ENCODE assay signal across 8 mouse cellular contexts in the genomic region with DNA sequence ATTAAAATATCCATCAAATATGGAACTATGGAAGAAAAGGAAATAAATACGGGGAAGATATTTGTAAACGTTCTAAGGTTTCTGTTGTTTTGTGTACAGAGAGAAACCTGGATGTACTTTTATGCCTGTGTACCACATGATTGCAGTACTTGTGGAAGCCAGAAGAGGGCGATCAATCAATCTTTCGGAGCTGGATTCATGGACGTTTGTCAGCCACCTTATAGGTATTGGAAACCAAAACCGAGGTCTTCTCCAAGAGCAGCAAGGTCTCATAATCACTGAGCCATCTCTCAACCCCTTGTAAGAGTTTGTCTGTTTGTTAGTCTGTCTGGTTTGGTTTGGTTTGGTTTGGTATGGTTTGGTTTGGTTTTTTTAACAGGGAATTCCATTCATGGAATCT.
DNase-seq lines count a peak whose midpoint lies in the region; ATAC-seq and TF ChIP-seq lines count a peak whose summit lies in the region.
"Had no signal": no experiment of that assay in that cellular context is flagged by ENCODE, and none has a peak within 500 bp of the region (broad histone marks: within the 10 kb centered on the region; RNA-seq: fewer than 3 reads in every experiment).

No protein-coding gene starts in this region.

- peak; percentile 37 for DNase-seq in hindbrain, postnatal 0 days (ENCODE audit: low spot score)
- DNase-seq in adrenal gland, postnatal 10 days, result peak; percentile 64
- DNase-seq in kidney, postnatal 36 days, result peak; percentile 49 to 82
- DNase-seq in natural killer cell, adult 2 months (ENCODE audit: low spot score in 2 of 2), result no peak

- no peaks in the 10 kb centered on the region for H3K36me3 ChIP-seq in hindbrain, postnatal 0 days (ENCODE audit: insufficient read depth, low read length)
- no peaks in the 10 kb centered on the region for H3K36me3 ChIP-seq in hindbrain, embryonic 12.5 days
- H3K36me3 ChIP-seq in E14TG2a.4 (ENCODE audit: insufficient read depth, low read length), result no peaks in the 10 kb centered on the region
- H3K36me3 ChIP-seq: embryonic facial prominence, embryonic 13.5 days had no signal

- no peaks in the 10 kb centered on the region for H3K27me3 ChIP-seq in hindbrain, postnatal 0 days (ENCODE audit: insufficient read depth, low read length)
- H3K27me3 ChIP-seq in hindbrain, embryonic 12.5 days, result no peaks in the 10 kb centered on the region
- H3K27me3 ChIP-seq in E14TG2a.4 (ENCODE audit: insufficient read depth, low read length), result no peaks in the 10 kb centered on the region
- H3K27me3 ChIP-seq: embryonic facial prominence, embryonic 13.5 days had no signal

- H3K27ac ChIP-seq in hindbrain, postnatal 0 days, result no peak overlapping the region
- H3K27ac ChIP-seq in hindbrain, embryonic 12.5 days, result no peak overlapping the region
- H3K27ac ChIP-seq: embryonic facial prominence, embryonic 13.5 days had no signal

- no peaks in the 10 kb centered on the region for H3K4me1 ChIP-seq in hindbrain, postnatal 0 days (ENCODE audit: insufficient read depth, low read length)
- H3K4me1 ChIP-seq in hindbrain, embryonic 12.5 days, result no peaks in the 10 kb centered on the region
- 0 out of 2 replicates have a peak, but pooled peaks cover 2% of the 10 kb centered on the region for H3K4me1 ChIP-seq in E14TG2a.4 (replicated peaks; ENCODE audit: low read depth, low read length)

- H3K9me3 ChIP-seq in hindbrain, postnatal 0 days (ENCODE audit: low read length), result no peaks in the 10 kb centered on the region
- H3K9me3 ChIP-seq in hindbrain, embryonic 12.5 days (replicated peaks), result no peaks in the 10 kb centered on the region
- no peaks in the 10 kb centered on the region for H3K9me3 ChIP-seq in E14TG2a.4 (ENCODE audit: low read length)
- H3K9me3 ChIP-seq: embryonic facial prominence, embryonic 13.5 days had no signal

- ATAC-seq in hindbrain, postnatal 0 days, result no peak
- no peak for ATAC-seq in hindbrain, embryonic 12.5 days (ENCODE audit: low FRiP score)
- ATAC-seq in monocyte, adult 5-6 weeks (replicated peaks; ENCODE audit: insufficient number of reproducible peaks, low FRiP score, low TSS enrichment, poor library complexity, severe bottlenecking), result no peak

- no peak overlapping the region for H3K4me3 ChIP-seq in hindbrain, postnatal 0 days (ENCODE audit: low read length)
- H3K4me3 ChIP-seq in hindbrain, embryonic 12.5 days, result no peak overlapping the region
- H3K4me3 ChIP-seq in E14TG2a.4 (replicated peaks; ENCODE audit: low read length), result no peak overlapping the region
- H3K4me3 ChIP-seq: embryonic facial prominence, embryonic 13.5 days had no signal

- H3K9ac ChIP-seq in hindbrain, postnatal 0 days (replicated peaks; ENCODE audit: low read length), result no peak overlapping the region
- no peak overlapping the region for H3K9ac ChIP-seq in hindbrain, embryonic 12.5 days
- H3K9ac ChIP-seq: embryonic facial prominence, embryonic 13.5 days had no signal

- no peak overlapping the region for H3K4me2 ChIP-seq in hindbrain, postnatal 0 days (ENCODE audit: low read depth, low read length)
- H3K4me2 ChIP-seq in hindbrain, embryonic 12.5 days (replicated peaks), result no peak overlapping the region
- H3K4me2 ChIP-seq: embryonic facial prominence, embryonic 13.5 days had no signal

- TF ChIP-seq CTCF in hindbrain, postnatal 0 days (IDR thresholded peaks at IDR 0.05; ENCODE audit: low read depth), result peak; percentile 67
- peak; percentile 56 for TF ChIP-seq CTCF in E14TG2a.4 (conservative IDR thresholded peaks at IDR 0.05; ENCODE audit: low read length)

- WGBS in hindbrain, postnatal 0 days, result 41% methylated on average over 6 of the region's 6 CpGs
- 45% methylated on average over 6 of the region's 6 CpGs for WGBS in hindbrain, embryonic 12.5 days

Comparison
In these comparisons a context has a peak if more than half of its experiments do, and no peak if none do; other contexts are left out.
1. DNase-seq: peak in hindbrain, postnatal 0 days (single experiment), adrenal gland, postnatal 10 days (single experiment) and kidney, postnatal 36 days (2 of 2); none in natural killer cell, adult 2 months (0 of 2).